Mouse (Mus musculus) lung, adult 2 months (tissue): ENCODE results near the gene Armc5.

Experiments used
- CTCF ChIP-seq: fragments of 200-500 bp; IDR thresholded peaks from 2 replicates; pipeline ENCODE4 v1.5.1; 2011; ENCODE audit warnings: mild to moderate bottlenecking, low read length, control low read depth; ENCODE audit not compliant: insufficient read depth
- POLR2A ChIP-seq: fragments of 200-500 bp; IDR thresholded peaks from 2 replicates; pipeline ENCODE4 v1.6.1; 2011; ENCODE audit warnings: low read depth, mild to moderate bottlenecking, control low read depth, low read length, borderline replicate concordance; ENCODE audit errors: extremely low read depth

- TF ChIP-seq POLR2A = no peak
- no peak for TF ChIP-seq CTCF
Measured at GRCm38 (mm10) chr7:128244410-128245025, 7.4 kb downstream of the Armc5 start.
